Mouse (Mus musculus): ENCODE data around the gene Kcnn1. TPM values are rescaled to one million over a fixed set of nuclear protein-coding genes. Genes with fewer than 3 reads are reported as not detected.

The Kcnn1 gene
- polyA plus RNA-seq, 1 experiment from 2014 or later, result 0.72 TPM

DNA sequence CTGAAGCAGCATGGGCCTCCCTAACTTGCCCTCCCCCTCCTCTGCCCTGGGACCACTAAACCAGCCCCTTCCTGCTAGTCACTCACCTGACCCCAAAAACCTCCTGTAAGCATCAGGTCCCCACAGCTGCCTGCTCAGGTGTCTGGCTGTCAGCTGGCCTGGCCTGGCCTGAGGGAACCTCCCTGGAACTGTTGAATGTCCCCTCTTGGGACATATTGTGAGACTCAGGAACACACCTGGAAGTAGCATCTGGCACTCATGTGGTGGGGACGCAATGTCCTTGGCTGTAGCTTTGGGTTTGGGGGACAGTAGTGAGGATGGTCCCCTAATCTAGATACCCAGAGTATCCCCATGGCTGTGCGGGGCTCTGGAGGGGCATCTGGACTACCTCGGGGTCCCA is 29.0 kb downstream of the Kcnn1 start:
- Histone ChIP-seq H3K4me3 (ENCODE audit: low read depth, low read length) (no peak overlapping the region), H3K27me3 (ENCODE audit: control insufficient read depth, insufficient read depth, low read length) (no peaks in the 10 kb centered on the region), H3K27ac (replicated peaks) (no peak overlapping the region), H3K4me1 (replicated peaks; ENCODE audit: control insufficient read depth, insufficient read depth) (0 out of 2 replicates have a peak, but pooled peaks cover 3% of the 10 kb centered on the region), H3K36me3 (ENCODE audit: control insufficient read depth, insufficient read depth, low read length) (no peaks in the 10 kb centered on the region; the same call in 1 of the 2 replicates), H3K9ac (ENCODE audit: low read length) (no peak overlapping the region), H3K4me2 (replicated peaks; ENCODE audit: low read depth) (no peak overlapping the region), H3K9me3 (ENCODE audit: control insufficient read depth, low read length) (no peaks in the 10 kb centered on the region)
- no peak for DNase-seq (ENCODE audit: low spot score)
- no peak for ATAC-seq (ENCODE audit: low FRiP score, low TSS enrichment)
- TF ChIP-seq CTCF (IDR thresholded peaks at IDR 0.05; ENCODE audit: low read depth) (no peak), EP300 (optimal IDR thresholded peaks at IDR 0.05) (no peak)
- WGBS, result 94% methylated on average over 3 of the region's 3 CpGs

DNA sequence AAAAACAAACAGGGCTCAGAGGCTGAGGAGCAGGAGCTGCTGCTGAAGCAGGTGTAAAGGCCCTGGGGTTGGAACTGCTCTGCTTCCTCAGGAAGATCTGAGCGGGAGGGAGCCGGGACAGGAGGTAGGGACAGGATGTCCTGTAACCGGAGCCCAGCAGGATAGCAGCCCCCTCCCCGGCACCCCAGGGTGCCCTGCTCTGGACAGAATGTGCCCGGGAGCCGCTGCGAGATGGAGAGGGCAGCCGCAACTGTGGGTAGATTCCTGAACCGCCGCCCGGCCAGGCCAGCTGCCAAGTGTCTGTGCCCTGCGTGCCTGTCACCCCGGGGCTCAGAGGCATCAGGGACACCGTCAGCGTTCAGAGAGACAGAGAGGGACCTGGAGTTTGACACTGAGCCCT is 29.5 kb downstream of the Kcnn1 start:
- Histone ChIP-seq H3K4me3 (ENCODE audit: low read depth, low read length) (no peak overlapping the region), H3K9me3 (ENCODE audit: control insufficient read depth, low read length) (no peaks in the 10 kb centered on the region), H3K27ac (replicated peaks) (peak overlapping the region; percentile 24; the same call in 1 of the 2 replicates), H3K9ac (ENCODE audit: low read length) (no peak overlapping the region; the same call in 1 of the 2 replicates), H3K27me3 (ENCODE audit: control insufficient read depth, insufficient read depth, low read length) (no peaks in the 10 kb centered on the region), H3K4me2 (replicated peaks; ENCODE audit: low read depth) (no peak overlapping the region), H3K36me3 (ENCODE audit: control insufficient read depth, insufficient read depth, low read length) (no peaks in the 10 kb centered on the region; the same call in 1 of the 2 replicates), H3K4me1 (replicated peaks; ENCODE audit: control insufficient read depth, insufficient read depth) (0 out of 2 replicates have a peak, but pooled peaks cover 2% of the 10 kb centered on the region)
- 0 out of 2 replicates have a peak, but pooled peaks have one; percentile 7 for ATAC-seq (ENCODE audit: low FRiP score, low TSS enrichment)
- TF ChIP-seq EP300 (optimal IDR thresholded peaks at IDR 0.05), result no peak
- TF ChIP-seq CTCF (IDR thresholded peaks at IDR 0.05; ENCODE audit: low read depth), result no peak
- WGBS, result 48% methylated on average over 15 of the region's 15 CpGs
- no peak for DNase-seq (ENCODE audit: low spot score)

DNA sequence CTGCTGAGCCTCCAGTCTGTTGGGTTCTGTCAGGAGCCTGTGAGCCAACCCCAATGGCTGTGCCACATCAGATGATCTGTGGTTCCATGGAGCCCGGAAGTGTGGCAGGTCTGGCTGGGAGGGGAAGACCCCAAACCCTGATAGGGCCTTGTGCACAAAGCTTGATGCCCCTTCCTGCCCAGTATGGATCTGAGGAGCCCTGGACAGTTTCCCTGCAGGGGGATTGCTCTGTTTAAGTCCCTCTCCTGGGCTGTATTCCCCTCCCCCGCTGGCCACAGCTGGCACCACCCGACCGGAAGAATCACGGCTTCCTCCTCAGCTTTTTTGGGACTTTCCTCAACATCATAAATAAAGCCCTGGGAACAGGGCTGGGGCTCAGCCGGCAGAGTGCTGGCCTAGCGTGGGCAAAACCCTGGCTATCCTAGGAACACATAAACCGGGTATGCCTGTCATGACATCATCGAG is 30.0 kb downstream of the Kcnn1 start:
- peak overlapping the region; percentile 24; the same call in 1 of the 2 replicates for H3K27ac ChIP-seq (replicated peaks)
- no peaks in the 10 kb centered on the region for H3K9me3 ChIP-seq (ENCODE audit: control insufficient read depth, low read length)
- H3K36me3 ChIP-seq (ENCODE audit: control insufficient read depth, insufficient read depth, low read length), result no peaks in the 10 kb centered on the region; the same call in 1 of the 2 replicates
- H3K4me2 ChIP-seq (replicated peaks; ENCODE audit: low read depth), result no peak overlapping the region
- no peak for DNase-seq (ENCODE audit: low spot score)
- H3K4me1 ChIP-seq (replicated peaks; ENCODE audit: control insufficient read depth, insufficient read depth), result no peaks in the 10 kb centered on the region
- 0 out of 2 replicates have a peak, but pooled peaks have one; percentile 18 for ATAC-seq (ENCODE audit: low FRiP score, low TSS enrichment)
- no peaks in the 10 kb centered on the region for H3K27me3 ChIP-seq (ENCODE audit: control insufficient read depth, insufficient read depth, low read length)
- no peak overlapping the region for H3K4me3 ChIP-seq (ENCODE audit: low read depth, low read length)
- no peak for TF ChIP-seq EP300 (optimal IDR thresholded peaks at IDR 0.05)
- WGBS, result 49% methylated on average over 9 of the region's 9 CpGs
- no peak overlapping the region for H3K9ac ChIP-seq (ENCODE audit: low read length)

DNA sequence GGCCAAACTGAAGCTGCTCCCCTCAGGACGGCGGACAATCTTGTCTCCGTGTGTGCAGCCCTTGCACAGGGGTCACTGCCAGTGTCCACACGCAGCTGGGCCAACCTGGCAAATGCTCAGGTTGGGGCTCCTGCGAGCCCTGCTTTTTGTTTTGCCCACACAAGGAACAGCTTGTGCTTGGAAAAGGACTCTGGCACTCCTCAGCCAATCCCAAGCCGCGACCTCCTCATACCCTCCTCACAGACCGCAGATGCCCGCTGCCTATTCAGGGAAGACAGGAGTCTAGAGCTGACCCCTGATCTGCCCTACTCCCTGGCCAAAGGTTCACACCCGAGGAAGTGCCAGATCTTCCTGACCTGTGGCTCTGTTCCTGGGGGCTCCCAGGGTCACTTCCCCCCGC is 30.7 kb downstream of the Kcnn1 start:
- TF ChIP-seq CTCF (IDR thresholded peaks at IDR 0.05; ENCODE audit: low read depth), result no peak
- no peak for TF ChIP-seq EP300 (optimal IDR thresholded peaks at IDR 0.05)
- no peak for DNase-seq (ENCODE audit: low spot score)
- Histone ChIP-seq H3K4me3 (ENCODE audit: low read depth, low read length) (no peak overlapping the region), H3K27ac (replicated peaks) (no peak overlapping the region), H3K27me3 (ENCODE audit: control insufficient read depth, insufficient read depth, low read length) (no peaks in the 10 kb centered on the region), H3K4me1 (replicated peaks; ENCODE audit: control insufficient read depth, insufficient read depth) (no peaks in the 10 kb centered on the region), H3K9ac (ENCODE audit: low read length) (no peak overlapping the region), H3K9me3 (ENCODE audit: control insufficient read depth, low read length) (no peaks in the 10 kb centered on the region), H3K4me2 (replicated peaks; ENCODE audit: low read depth) (no peak overlapping the region), H3K36me3 (ENCODE audit: control insufficient read depth, insufficient read depth, low read length) (no peaks in the 10 kb centered on the region; the same call in 1 of the 2 replicates)
- WGBS, result 69% methylated on average over 11 of the region's 11 CpGs
- ATAC-seq (ENCODE audit: low FRiP score, low TSS enrichment), result no peak

DNA sequence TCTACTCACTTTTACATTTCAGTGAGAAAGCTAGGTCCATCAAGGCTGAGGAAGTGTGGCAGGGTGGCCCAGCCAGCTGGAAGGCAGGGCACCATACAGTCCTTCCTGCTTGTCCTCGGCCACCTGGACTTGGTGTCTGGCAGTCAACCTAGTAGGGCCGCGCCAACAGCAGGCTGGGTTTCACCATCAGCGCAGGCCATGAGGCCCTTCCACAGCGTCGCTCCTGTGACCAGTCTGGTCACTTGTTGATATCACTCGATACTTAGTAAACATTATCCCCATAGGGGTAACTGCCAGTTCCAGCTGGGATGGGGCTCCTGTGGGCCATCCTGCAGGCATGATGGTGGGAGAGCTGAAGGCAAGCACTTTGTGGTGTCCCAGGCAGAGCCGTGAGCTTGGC is 31.5 kb downstream of the Kcnn1 start:
- no peaks in the 10 kb centered on the region for H3K4me1 ChIP-seq (replicated peaks; ENCODE audit: control insufficient read depth, insufficient read depth)
- 83% methylated on average over 8 of the region's 8 CpGs for WGBS
- no peak overlapping the region for H3K27ac ChIP-seq (replicated peaks)
- ATAC-seq (ENCODE audit: low FRiP score, low TSS enrichment), result no peak
- no peak overlapping the region for H3K4me3 ChIP-seq (ENCODE audit: low read depth, low read length)
- no peak overlapping the region for H3K9ac ChIP-seq (ENCODE audit: low read length)
- H3K9me3 ChIP-seq (ENCODE audit: control insufficient read depth, low read length), result no peaks in the 10 kb centered on the region
- TF ChIP-seq EP300 (optimal IDR thresholded peaks at IDR 0.05) (no peak), CTCF (IDR thresholded peaks at IDR 0.05; ENCODE audit: low read depth) (no peak)
- no peaks in the 10 kb centered on the region for H3K27me3 ChIP-seq (ENCODE audit: control insufficient read depth, insufficient read depth, low read length)
- H3K36me3 ChIP-seq (ENCODE audit: control insufficient read depth, insufficient read depth, low read length), result no peaks in the 10 kb centered on the region; the same call in 1 of the 2 replicates
- DNase-seq (ENCODE audit: low spot score), result no peak
- no peak overlapping the region for H3K4me2 ChIP-seq (replicated peaks; ENCODE audit: low read depth)

DNA sequence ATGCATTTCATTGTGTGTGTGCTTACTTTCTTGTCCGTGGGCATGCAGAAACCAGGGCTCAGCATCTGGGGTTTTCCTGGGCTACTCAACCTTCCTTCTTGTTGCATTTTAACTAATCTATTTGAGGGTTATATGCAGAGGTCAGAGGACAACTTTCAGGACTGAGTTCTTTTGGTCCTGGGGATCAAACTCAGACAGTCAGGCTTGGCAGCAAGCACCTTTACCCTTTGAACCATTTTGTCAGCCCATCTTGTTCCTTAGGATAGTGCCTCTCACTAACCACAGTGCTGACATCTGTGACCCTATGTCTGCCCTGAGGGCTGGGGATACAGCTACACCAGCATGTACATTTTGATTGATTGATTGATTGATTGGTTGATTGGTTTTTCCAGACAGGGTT is 35.3 kb downstream of the Kcnn1 start:
- Histone ChIP-seq H3K27me3 (ENCODE audit: control insufficient read depth, insufficient read depth, low read length) (no peaks in the 10 kb centered on the region), H3K27ac (replicated peaks) (no peak overlapping the region), H3K4me3 (ENCODE audit: low read depth, low read length) (no peak overlapping the region), H3K9me3 (ENCODE audit: control insufficient read depth, low read length) (no peaks in the 10 kb centered on the region), H3K36me3 (ENCODE audit: control insufficient read depth, insufficient read depth, low read length) (no peaks in the 10 kb centered on the region), H3K4me2 (replicated peaks; ENCODE audit: low read depth) (no peak overlapping the region), H3K9ac (ENCODE audit: low read length) (no peak overlapping the region), H3K4me1 (replicated peaks; ENCODE audit: control insufficient read depth, insufficient read depth) (no peaks in the 10 kb centered on the region)
- ATAC-seq (ENCODE audit: low FRiP score, low TSS enrichment), result no peak
- no peak for DNase-seq (ENCODE audit: low spot score)
- TF ChIP-seq CTCF (IDR thresholded peaks at IDR 0.05; ENCODE audit: low read depth) (no peak), EP300 (optimal IDR thresholded peaks at IDR 0.05) (no peak)
- WGBS, result 78% methylated on average over 1 of the region's 1 CpGs

Data from stomach, postnatal 0 days (tissue).